Mouse (Mus musculus): ENCODE measurements around the gene Sema7a. TPM values are rescaled to one million over a fixed set of nuclear protein-coding genes. Genes with fewer than 3 reads are reported as not detected.

The Sema7a gene
- 10 to 100 TPM; 38.9 to 41.6 TPM for total RNA-seq (2023)

GRCm38 (mm10) chr9:57939431-57940348 lies at the start of gene Sema7a:
TSS of gene Sema7a (plus strand) at chr9:57940112.

GRCm38 (mm10) chr9:57910254-57911160 lies 29.4 kb upstream of the Sema7a start, which contains the start of gene Ubl7:
TSS of gene Ubl7 (plus strand) at chr9:57910979.

GRCm38 (mm10) chr9:58005753-58006461 lies 66.0 kb downstream of the Sema7a start, which contains the start of gene Cyp11a1:
TSS of gene Cyp11a1 (plus strand) at chr9:58006411.

Other genes starting within 250 kb of the Sema7a start
- 10 to 100 TPM; 24.4 to 26.1 TPM for gene Edc3, start 231.6 kb upstream of the Sema7a start, total RNA-seq (2023)
- 100 to 1,000 TPM; 209 to 212 TPM for gene Clk3, start 174.3 kb upstream of the Sema7a start, total RNA-seq (2023)
- gene Arid3b, start 103.3 kb upstream of the Sema7a start, total RNA-seq (2023): 100 to 1,000 TPM; 100 to 106 TPM
- 10 to 100 TPM; 79.4 to 91.2 TPM for gene Ubl7, start 29.1 kb upstream of the Sema7a start, total RNA-seq (2023)
- under 1 TPM in 1 of 2 experiments, not detected in 1; 0.75 TPM for gene Cyp11a1, start 66.3 kb downstream of the Sema7a start, total RNA-seq (2023)
- not detected for gene Stra6, start 123.7 kb downstream of the Sema7a start, total RNA-seq (2023)
- not detected for gene Ccdc33, start 178.7 kb downstream of the Sema7a start, total RNA-seq (2023)